Mouse (Mus musculus) urinary bladder, adult 2 months (tissue): ENCODE results near the gene Gm14326. TPM values are rescaled to one million over a fixed set of nuclear protein-coding genes. Genes with fewer than 3 reads are reported as not detected.
A peak's percentile ranks its signal among the peaks of the same experiment; 100 is the strongest.
"Not testable (repeated sequence)": the region's sequence is repeated elsewhere in the genome, so short reads cannot be mapped to it uniquely, and the experiment has no call there.

Source experiments
- DNase-seq: peaks from one replicate; pipeline ENCODE4 v3.0.0; 2022; ENCODE audit warnings: low spot score
- polyA plus RNA-seq: library from polyadenylated mRNA; depleted of rRNA; stranded (reverse); fragments of >200 nt; gene quantifications from 2 replicates; pipeline ENCODE4 v1.2.3, GENCODE M21; 2012; rRNA removed

Gm14326 gene
- polyA plus RNA-seq, result 14.4 and 17.6 TPM in 2 replicates

GRCm38 (mm10) chr2:177957145-177957544 lies at the start of gene Gm14326:
Gene Gm14326 (minus strand): TSS chr2:177957297.
- peak; percentile 35 for DNase-seq

DNA sequence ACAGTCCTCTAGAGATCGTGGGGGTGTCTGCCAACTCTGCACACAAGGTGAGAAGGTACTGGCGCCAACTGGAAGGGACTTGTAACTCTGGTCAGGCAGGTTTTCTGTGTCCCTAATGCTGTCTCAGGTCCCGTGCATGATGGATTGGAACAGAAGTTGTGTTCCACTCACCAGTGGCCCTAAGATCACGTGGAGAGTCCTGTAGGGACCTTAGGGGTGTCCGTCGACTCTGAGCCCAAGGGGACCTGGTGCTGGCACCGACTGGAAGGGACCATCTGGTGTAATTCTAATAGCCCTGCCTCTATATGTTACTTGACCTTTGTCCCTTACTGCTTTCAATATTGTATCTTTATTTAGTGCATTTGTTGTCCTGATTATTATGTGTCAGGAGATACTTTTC lies 17.7 kb upstream of the Gm14326 start:
- not testable (repeated sequence) for DNase-seq

- DNase-seq, result not testable (repeated sequence)
These were observed 363 bp downstream of the Gm14326 start for GRCm38 (mm10) chr2:177956734-177957133.

- not testable (repeated sequence) for DNase-seq
These were observed 31.5 kb downstream of the Gm14326 start, which contains the start of gene Zfp972 for GRCm38 (mm10) chr2:177925563-177926103. Gene Zfp972 (minus strand): TSS chr2:177925613.

DNA sequence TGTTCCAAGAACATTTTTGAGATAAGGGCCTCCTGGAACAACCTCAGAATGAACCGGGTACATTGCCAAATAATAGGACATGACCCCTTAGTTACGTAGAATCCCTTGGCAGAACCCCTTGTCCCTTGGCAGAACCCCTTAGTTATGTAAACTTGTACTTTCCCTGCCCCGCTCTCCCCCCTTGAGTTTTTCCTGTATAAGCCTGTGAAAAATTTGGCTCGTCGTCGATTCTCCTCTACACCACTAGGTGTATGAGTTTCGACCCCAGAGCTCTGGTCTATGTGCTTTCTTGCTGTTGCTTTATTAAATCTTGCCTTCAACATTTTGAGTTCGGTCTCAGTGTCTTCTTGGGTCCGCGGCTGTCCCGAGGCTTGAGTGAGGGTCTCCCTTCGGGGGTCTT lies 53.8 kb downstream of the Gm14326 start:
- DNase-seq, result not testable (repeated sequence)

- not testable (repeated sequence) for DNase-seq
These were observed 58.9 kb downstream of the Gm14326 start for GRCm38 (mm10) chr2:177898171-177898570.

- DNase-seq, result not testable (repeated sequence)
These were observed 60.0 kb downstream of the Gm14326 start, which contains the start of gene Gm14327 for GRCm38 (mm10) chr2:177897046-177897578. Gene Gm14327 (plus strand): TSS chr2:177897096.

DNA sequence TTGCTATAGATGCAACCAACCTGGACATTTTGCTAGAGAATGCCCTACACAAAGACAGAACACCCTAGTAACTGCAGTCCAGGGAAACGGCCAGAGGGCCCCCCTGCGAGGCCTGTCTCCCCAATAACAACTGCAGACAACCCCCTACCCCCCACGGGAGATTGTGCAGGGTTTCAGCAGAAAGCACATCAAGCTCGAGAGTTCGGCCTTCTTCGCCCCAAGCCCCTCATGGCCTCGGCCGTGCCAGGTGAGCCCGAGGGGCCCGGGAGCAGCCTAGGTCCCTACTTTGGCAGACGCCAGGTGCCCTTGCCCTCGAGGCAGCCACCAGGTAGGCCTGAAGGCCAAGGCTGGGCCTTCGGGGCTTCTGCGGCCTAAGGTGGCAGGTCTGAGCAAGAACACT lies 69.4 kb downstream of the Gm14326 start:
- DNase-seq, result not testable (repeated sequence)

Other genes with a start within 250 kb of the Gm14326 start
- 11.1 and 14.1 TPM in 2 replicates for gene Gm14322, start 198.0 kb downstream of the Gm14326 start, polyA plus RNA-seq
- 62.3 and 71.5 TPM in 2 replicates for gene Gm14325, start 117.0 kb downstream of the Gm14326 start, polyA plus RNA-seq
- 4.3 and 6.3 TPM in 2 replicates for gene Gm14327, start 60.2 kb downstream of the Gm14326 start, polyA plus RNA-seq
- gene Zfp972, start 31.7 kb downstream of the Gm14326 start, polyA plus RNA-seq, result 1.2 and 1.6 TPM in 2 replicates
- 9.1 and 9.3 TPM in 2 replicates for gene Zfp971, start 66.0 kb upstream of the Gm14326 start, polyA plus RNA-seq
- gene Zfp931, start 121.2 kb upstream of the Gm14326 start, polyA plus RNA-seq, result 13.0 and 13.5 TPM in 2 replicates
- 0.66 and 1.6 TPM in 2 replicates for gene Phactr3, start 161.7 kb upstream of the Gm14326 start, polyA plus RNA-seq